Mouse (Mus musculus) heart, adult 2 months (tissue): ENCODE measurements at regions not wholly inside any gene's neighbourhood (a gene's known extent, or its start where the extent isn't known, plus 50 kb on each side); places are given as distances from the start of the nearest gene placed in this dataset.

ENCODE experiments used
- DNase-seq, 2 experiments: peaks; one replicate each; pipeline ENCODE4 v3.0.0; 2021
- H3K27ac ChIP-seq: fragments of 200-600 bp; 2 replicates; pipeline ENCODE4 v1.8.1; 2022
- H3K27me3 ChIP-seq: fragments of 200-500 bp; 2 replicates; pipeline ENCODE4 v1.6.1; 2012; ENCODE audit warnings: mild to moderate bottlenecking, low read length, inconsistent platforms, mixed read lengths; ENCODE audit not compliant: control insufficient read depth, insufficient read depth
- H3K36me3 ChIP-seq: fragments of 200-500 bp; 2 replicates; pipeline ENCODE4 v1.6.1; 2012; ENCODE audit warnings: low read length, inconsistent platforms; ENCODE audit not compliant: control insufficient read depth, insufficient read depth
- H3K4me1 ChIP-seq: fragments of 200-500 bp; 2 replicates; pipeline ENCODE4 v1.6.1; 2011; ENCODE audit warnings: low read length; ENCODE audit not compliant: control insufficient read depth, insufficient read depth
- H3K4me3 ChIP-seq: fragments of 200-600 bp; 2 replicates; pipeline ENCODE4 v1.8.1; 2022
- H3K79me2 ChIP-seq: fragments of 200-500 bp; replicated peaks from 2 replicates; pipeline ENCODE4 v1.6.1; 2012; ENCODE audit warnings: mild to moderate bottlenecking, inconsistent platforms, low read length, moderate library complexity, mixed read lengths; ENCODE audit not compliant: control insufficient read depth, insufficient read depth
- H3K9ac ChIP-seq: fragments of 200-500 bp; 2 replicates; pipeline ENCODE4 v1.6.1; 2012; ENCODE audit warnings: low read depth, mild to moderate bottlenecking, control low read depth, inconsistent platforms, low read length, mixed read lengths
- CTCF ChIP-seq: fragments of 200-600 bp; IDR thresholded peaks from 2 replicates; pipeline ENCODE4 v1.8.1; 2022; ENCODE audit warnings: antibody characterized with exemption, mild to moderate bottlenecking, moderate library complexity
- EP300 ChIP-seq: fragments of 200-500 bp; IDR thresholded peaks from 2 replicates; pipeline ENCODE4 v1.6.1; 2011; ENCODE audit warnings: low read depth, low read length, control low read depth; ENCODE audit not compliant: insufficient read depth
- POLR2A ChIP-seq: fragments of 200-500 bp; IDR thresholded peaks from 2 replicates; pipeline ENCODE4 v1.6.1; 2011; ENCODE audit warnings: mild to moderate bottlenecking, low read depth, low read length, control low read depth; ENCODE audit not compliant: insufficient read depth
- WGBS: fragments of 180-500 bp; shearing (Covaris S2); methylation state at CpG from one replicate; pipeline ENCODE4 v1.1.7; 2018; 5-methylcytosine and 5-hydroxymethylcytosine counted together
- intact Hi-C: fragments of 180-260 bp; cut with DNase I; formaldehyde crosslinking; loops from one replicate; pipeline ENCODE4 v1.15.1; 2025

DNA sequence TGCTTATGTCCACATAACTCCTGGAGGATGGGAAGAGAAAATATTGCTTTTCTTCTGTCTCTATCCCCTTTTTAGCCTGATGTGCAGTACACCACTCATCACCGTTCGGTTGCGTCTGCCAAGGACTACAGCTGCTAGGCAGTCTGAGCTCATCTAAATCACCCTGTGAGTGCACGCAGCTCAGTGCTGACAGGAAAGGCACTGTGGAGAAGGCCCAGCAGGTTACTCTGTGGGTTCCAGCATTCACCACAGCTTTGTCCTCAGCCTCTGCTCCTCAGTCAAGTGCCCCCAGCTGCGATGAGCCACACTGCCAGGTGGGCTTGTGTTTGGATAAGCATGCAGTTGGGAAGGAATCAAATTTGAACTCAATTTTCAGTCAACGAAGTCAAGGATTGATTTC lies 152.0 kb upstream of the Alg10b start:
- Histone ChIP-seq H3K79me2 (no peaks in the 10 kb centered on the region), H3K4me3 (no peak overlapping the region), H3K27ac (no peak overlapping the region), H3K36me3 (no peaks in the 10 kb centered on the region), H3K9ac (no peak overlapping the region), H3K4me1 (no peaks in the 10 kb centered on the region), H3K27me3 (no peaks in the 10 kb centered on the region)
- no peak for TF ChIP-seq POLR2A
- no peak for TF ChIP-seq CTCF
- no peak for TF ChIP-seq EP300
- intact Hi-C loops: no loop called here
- WGBS: 68% methylated on average over 6 of the region's 6 CpGs
- peak; percentile 9 to 25 for DNase-seq

- no peak overlapping the region for H3K9ac ChIP-seq
- TF ChIP-seq POLR2A (no peak), EP300 (no peak), CTCF (no peak)
- no peak overlapping the region for H3K27ac ChIP-seq
- H3K4me1 ChIP-seq: no peaks in the 10 kb centered on the region
- intact Hi-C loops: no loop called here
- no peaks in the 10 kb centered on the region for H3K79me2 ChIP-seq
- peak in 1 of 2 experiments; percentile 6 for DNase-seq
- no peaks in the 10 kb centered on the region for H3K27me3 ChIP-seq
- H3K36me3 ChIP-seq: no peaks in the 10 kb centered on the region
- WGBS: 72% methylated on average over 9 of the region's 9 CpGs
- H3K4me3 ChIP-seq: no peak overlapping the region
These were observed 141.7 kb upstream of the Alg10b start for GRCm38 (mm10) chr15:90082175-90082951.

- no peak overlapping the region for H3K27ac ChIP-seq
- H3K9ac ChIP-seq: no peak overlapping the region
- no peaks in the 10 kb centered on the region for H3K79me2 ChIP-seq
- 34% methylated on average over 3 of the region's 3 CpGs for WGBS
- H3K4me3 ChIP-seq: no peak overlapping the region
- TF ChIP-seq POLR2A (no peak), EP300 (no peak), CTCF (no peak)
- H3K4me1 ChIP-seq: peaks cover 2% of the 10 kb centered on the region; the same call in 1 of the 2 replicates
- peak in 1 of 2 experiments; percentile 2 for DNase-seq
- intact Hi-C loops: no loop called here
- H3K36me3 ChIP-seq: no peaks in the 10 kb centered on the region
- H3K27me3 ChIP-seq: no peaks in the 10 kb centered on the region
These were observed 114.6 kb upstream of the Alg10b start for GRCm38 (mm10) chr15:90109445-90109988.

DNA sequence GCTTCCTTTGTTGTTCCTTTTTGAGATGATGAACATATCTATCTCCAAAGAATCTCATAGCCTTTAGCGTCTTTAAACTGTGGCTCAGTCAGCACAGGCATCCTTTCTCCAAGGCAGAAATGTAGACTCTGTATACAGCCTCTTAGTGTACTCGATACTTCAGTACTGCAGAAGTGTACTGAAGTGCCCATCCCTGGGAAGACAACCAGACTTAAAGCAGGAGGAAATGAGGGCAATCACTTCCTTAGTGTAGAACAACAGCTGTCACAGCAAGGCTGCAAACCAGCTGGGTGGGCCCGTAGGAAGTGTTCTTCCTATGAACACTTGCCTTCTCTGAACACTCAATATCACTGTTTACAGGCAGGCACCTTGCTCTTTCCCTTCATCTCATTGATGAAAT lies 110.5 kb upstream of the Alg10b start:
- H3K79me2 ChIP-seq: no peaks in the 10 kb centered on the region
- no peak overlapping the region for H3K27ac ChIP-seq
- no peak overlapping the region for H3K9ac ChIP-seq
- TF ChIP-seq CTCF: no peak
- TF ChIP-seq POLR2A: no peak
- no peak for TF ChIP-seq EP300
- no peak overlapping the region for H3K4me3 ChIP-seq
- WGBS: 30% methylated on average over 3 of the region's 3 CpGs
- H3K27me3 ChIP-seq: no peaks in the 10 kb centered on the region
- H3K36me3 ChIP-seq: no peaks in the 10 kb centered on the region
- peaks cover 2% of the 10 kb centered on the region; the same call in 1 of the 2 replicates for H3K4me1 ChIP-seq
- DNase-seq: no peak
- intact Hi-C loops: no loop called here

DNA sequence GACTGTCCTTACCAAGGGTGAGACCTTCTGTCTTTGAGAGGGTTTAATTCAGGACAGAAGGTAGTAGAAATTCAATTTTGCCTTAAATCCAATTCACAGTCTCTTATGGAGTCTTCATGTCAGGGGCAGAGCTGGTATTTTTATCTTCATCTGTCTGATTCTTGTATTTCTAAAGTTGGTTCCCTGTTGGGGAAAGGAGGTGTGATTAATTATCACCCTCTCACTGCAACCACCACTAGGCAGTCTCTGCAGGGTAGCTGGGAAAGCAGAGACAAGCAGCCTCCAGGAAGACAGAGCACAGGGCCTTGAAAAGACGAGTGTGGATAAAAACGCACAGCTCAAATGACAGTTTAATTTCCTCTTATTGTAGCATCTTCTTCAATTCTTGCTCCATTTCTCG lies 104.4 kb upstream of the Alg10b start:
- 64% methylated on average over 3 of the region's 3 CpGs for WGBS
- Histone ChIP-seq H3K4me1 (no peaks in the 10 kb centered on the region), H3K27me3 (no peaks in the 10 kb centered on the region), H3K36me3 (no peaks in the 10 kb centered on the region), H3K4me3 (no peak overlapping the region), H3K79me2 (no peaks in the 10 kb centered on the region), H3K27ac (no peak overlapping the region), H3K9ac (no peak overlapping the region)
- intact Hi-C loops: no loop called here
- TF ChIP-seq POLR2A: no peak
- no peak for DNase-seq

DNA sequence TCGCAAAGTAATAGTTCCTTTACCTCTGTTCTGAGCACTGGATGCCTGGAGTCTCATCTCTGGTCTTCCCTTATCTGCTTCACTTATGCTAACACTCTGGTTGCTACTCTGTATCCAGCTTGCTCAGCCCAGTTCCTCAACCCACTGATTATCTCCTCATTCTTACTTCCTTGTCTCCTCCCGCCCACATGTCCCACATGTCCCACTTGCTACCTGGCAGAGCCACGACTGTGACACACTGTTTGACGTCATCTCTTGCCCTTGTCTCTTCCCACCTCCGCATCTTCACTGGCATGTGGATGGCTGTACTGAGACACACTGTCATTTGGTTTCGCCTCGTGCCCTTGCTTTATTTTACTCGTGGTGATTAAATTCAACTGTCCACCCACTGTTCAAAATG lies 100.1 kb upstream of the Alg10b start:
- 78% methylated on average over 8 of the region's 8 CpGs for WGBS
- intact Hi-C loops: no loop called here
- no peaks in the 10 kb centered on the region for H3K27me3 ChIP-seq
- no peak overlapping the region for H3K4me3 ChIP-seq
- no peaks in the 10 kb centered on the region for H3K4me1 ChIP-seq
- no peak overlapping the region for H3K9ac ChIP-seq
- no peak overlapping the region for H3K27ac ChIP-seq
- no peak for TF ChIP-seq EP300
- TF ChIP-seq POLR2A: no peak
- TF ChIP-seq CTCF: no peak
- no peaks in the 10 kb centered on the region for H3K36me3 ChIP-seq
- H3K79me2 ChIP-seq: no peaks in the 10 kb centered on the region
- DNase-seq: no peak
